Comparison of ENCODE assay signal across 8 mouse cellular contexts in the genomic region with DNA sequence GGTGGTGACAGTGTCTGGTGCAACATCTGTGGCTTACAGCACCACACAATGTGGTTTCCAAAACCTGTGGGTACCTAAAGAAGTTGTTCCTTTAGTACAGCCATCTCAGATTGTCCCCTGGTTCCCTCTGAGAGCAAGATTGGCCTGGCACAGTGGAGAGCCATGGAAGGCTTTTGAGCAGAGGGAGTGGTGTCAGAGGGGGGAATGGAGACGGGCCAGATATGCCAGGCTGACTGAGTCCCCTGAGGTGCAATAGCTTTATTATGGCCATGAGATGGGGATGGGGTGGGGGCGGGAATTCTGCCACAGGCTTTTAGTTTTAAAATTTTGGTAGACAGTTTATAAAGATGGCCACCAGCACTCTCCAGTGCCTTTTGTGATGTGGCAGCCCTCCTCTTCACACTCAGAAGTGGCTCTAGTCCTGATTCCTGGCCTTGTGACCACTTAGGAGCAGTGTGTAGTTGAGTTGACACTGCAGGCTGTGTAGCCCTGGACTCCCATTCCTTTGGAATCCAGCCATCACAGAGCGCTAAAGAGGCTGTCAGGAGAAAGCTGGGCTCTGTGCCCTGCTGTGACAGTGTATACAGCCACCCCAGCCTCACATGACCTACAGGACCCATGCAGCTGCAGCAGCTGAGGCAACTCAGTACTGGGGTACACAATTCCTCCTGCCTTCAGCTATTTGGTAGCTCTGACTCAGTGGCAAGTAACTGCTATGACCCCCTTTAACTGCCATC. TPM values are rescaled to one million over a fixed set of nuclear protein-coding genes. Genes with fewer than 3 reads are reported as not detected.
DNase-seq lines count a peak whose midpoint lies in the region; ATAC-seq lines count a peak whose summit lies in the region.

No protein-coding gene starts in this region.

- no peaks in the 10 kb centered on the region for H3K27me3 ChIP-seq in embryonic facial prominence, embryonic 14.5 days (replicated peaks; ENCODE audit: control insufficient read depth, insufficient read depth, low read length)
- no peaks in the 10 kb centered on the region for H3K27me3 ChIP-seq in embryonic facial prominence, embryonic 10.5 days (replicated peaks; ENCODE audit: low read depth, poor library complexity, severe bottlenecking)
- H3K27me3 ChIP-seq in neural tube, embryonic 15.5 days (replicated peaks) = no peaks in the 10 kb centered on the region

- 70% methylated on average over 3 of the region's 3 CpGs for WGBS in embryonic facial prominence, embryonic 14.5 days
- 79% methylated on average over 3 of the region's 3 CpGs for WGBS in embryonic facial prominence, embryonic 10.5 days
- 45% methylated on average over 3 of the region's 3 CpGs for WGBS in neural tube, embryonic 15.5 days

- no peaks in the 10 kb centered on the region for H3K9me3 ChIP-seq in embryonic facial prominence, embryonic 14.5 days (ENCODE audit: control insufficient read depth, low read length)
- no peaks in the 10 kb centered on the region for H3K9me3 ChIP-seq in embryonic facial prominence, embryonic 10.5 days
- H3K9me3 ChIP-seq in neural tube, embryonic 15.5 days (replicated peaks) = no peaks in the 10 kb centered on the region

- no peak overlapping the region for H3K27ac ChIP-seq in embryonic facial prominence, embryonic 14.5 days (replicated peaks; ENCODE audit: low read depth, low read length)
- H3K27ac ChIP-seq in embryonic facial prominence, embryonic 10.5 days (replicated peaks) = no peak overlapping the region
- H3K27ac ChIP-seq in neural tube, embryonic 15.5 days (replicated peaks) = no peak overlapping the region

- H3K9ac ChIP-seq in embryonic facial prominence, embryonic 14.5 days (ENCODE audit: low read depth, low read length) = no peak overlapping the region
- no peak overlapping the region for H3K9ac ChIP-seq in neural tube, embryonic 15.5 days (replicated peaks)

- ATAC-seq in embryonic facial prominence, embryonic 14.5 days (ENCODE audit: low read depth) = peak; percentile 44; the same call in 1 of the 2 replicates
- peak; percentile 38 for ATAC-seq in neural tube, embryonic 15.5 days (ENCODE audit: low FRiP score)

- H3K4me1 ChIP-seq in embryonic facial prominence, embryonic 14.5 days (ENCODE audit: control insufficient read depth, insufficient read depth, low read length) = no peaks in the 10 kb centered on the region
- peaks cover 13% of the 10 kb centered on the region for H3K4me1 ChIP-seq in embryonic facial prominence, embryonic 10.5 days
- H3K4me1 ChIP-seq in neural tube, embryonic 15.5 days = no peaks in the 10 kb centered on the region

- peak; percentile 45 for DNase-seq in embryonic facial prominence, embryonic 14.5 days (ENCODE audit: low spot score)
- DNase-seq in embryonic facial prominence, embryonic 10.5 days (ENCODE audit: low spot score) = no peak
- peak; percentile 27 for DNase-seq in right cerebral cortex, adult 18-20 months
- DNase-seq in right cerebral cortex, postnatal 25 days = no peak
- DNase-seq in layer of hippocampus, adult 9-11 months = peak; percentile 89
- no peak for DNase-seq in spleen, postnatal 14 days (ENCODE audit: low spot score in 2 of 2)
- no peak for DNase-seq in embryo, embryonic 11 days

- H3K4me2 ChIP-seq in embryonic facial prominence, embryonic 14.5 days (ENCODE audit: low read depth, low read length) = no peak overlapping the region
- H3K4me2 ChIP-seq in neural tube, embryonic 15.5 days = no peak overlapping the region

- no peak overlapping the region for H3K4me3 ChIP-seq in embryonic facial prominence, embryonic 14.5 days (ENCODE audit: low read depth, low read length)
- H3K4me3 ChIP-seq in embryonic facial prominence, embryonic 10.5 days = no peak overlapping the region
- no peak overlapping the region for H3K4me3 ChIP-seq in neural tube, embryonic 15.5 days (replicated peaks)

- no peaks in the 10 kb centered on the region for H3K36me3 ChIP-seq in embryonic facial prominence, embryonic 14.5 days (ENCODE audit: control insufficient read depth, insufficient read depth, low read length)
- peaks cover 27% of the 10 kb centered on the region for H3K36me3 ChIP-seq in embryonic facial prominence, embryonic 10.5 days (replicated peaks)
- H3K36me3 ChIP-seq in neural tube, embryonic 15.5 days = no peaks in the 10 kb centered on the region

RNA-seq across cellular contexts. Expression of gene Mogat2, which starts 20.9 kb away (rescaled TPM):
- polyA plus RNA-seq in embryonic facial prominence, embryonic 14.5 days (2014; fragmentation: Nextera tagmentation; extraction: Ambion mirVana) = 2.2 and 2.5 TPM in 2 replicates
- 38.5 and 46.1 TPM in 2 replicates for polyA plus RNA-seq in embryonic facial prominence, embryonic 10.5 days (2016; fragmentation: Nextera tagmentation; extraction: Ambion mirVana)
- polyA plus RNA-seq in neural tube, embryonic 15.5 days (2015; fragmentation: Nextera tagmentation; extraction: Ambion mirVana) = 1.1 and 4.1 TPM in 2 replicates

RNA-seq across cellular contexts. Expression of gene Dgat2, which starts 35.0 kb away (rescaled TPM):
- polyA plus RNA-seq in embryonic facial prominence, embryonic 14.5 days (2014; fragmentation: Nextera tagmentation; extraction: Ambion mirVana) = 33.4 and 38.6 TPM in 2 replicates
- polyA plus RNA-seq in embryonic facial prominence, embryonic 10.5 days (2016; fragmentation: Nextera tagmentation; extraction: Ambion mirVana) = 16.4 and 16.6 TPM in 2 replicates
- 23.1 and 24.9 TPM in 2 replicates for polyA plus RNA-seq in neural tube, embryonic 15.5 days (2015; fragmentation: Nextera tagmentation; extraction: Ambion mirVana)

RNA-seq across cellular contexts. Expression of gene Map6, which starts 49.7 kb away (rescaled TPM):
- 9.6 and 10.2 TPM in 2 replicates for polyA plus RNA-seq in embryonic facial prominence, embryonic 14.5 days (2014; fragmentation: Nextera tagmentation; extraction: Ambion mirVana)
- polyA plus RNA-seq in embryonic facial prominence, embryonic 10.5 days (2016; fragmentation: Nextera tagmentation; extraction: Ambion mirVana) = 10.2 and 13.4 TPM in 2 replicates
- polyA plus RNA-seq in neural tube, embryonic 15.5 days (2015; fragmentation: Nextera tagmentation; extraction: Ambion mirVana) = 120 and 146 TPM in 2 replicates

Comparison
In these comparisons a context has a peak if more than half of its experiments do, and no peak if none do; other contexts are left out.
1. DNase-seq: peak in embryonic facial prominence, embryonic 14.5 days (single experiment), right cerebral cortex, adult 18-20 months (single experiment) and layer of hippocampus, adult 9-11 months (single experiment); none in embryonic facial prominence, embryonic 10.5 days (single experiment), right cerebral cortex, postnatal 25 days (single experiment), spleen, postnatal 14 days (0 of 2) and embryo, embryonic 11 days (single experiment).